Mouse (Mus musculus): ENCODE results near the gene Gys2. TPM values are rescaled to one million over a fixed set of nuclear protein-coding genes. Genes with fewer than 3 reads are reported as not detected.
A peak's percentile ranks its signal among the peaks of the same experiment; 100 is the strongest.
"Not testable (repeated sequence)": the region's sequence is repeated elsewhere in the genome, so short reads cannot be mapped to it uniquely, and the experiment has no call there.

The Gys2 gene
- 0.46 TPM in 1 of 2 replicates, not detected in the other for polyA plus RNA-seq (2014; fragmentation: Nextera tagmentation; extraction: Ambion mirVana)

GRCm38 (mm10) chr6:142472801-142473203 lies at the start of gene Gys2:
Gene Gys2 (minus strand): TSS chr6:142473109.
- H3K27ac ChIP-seq (ENCODE audit: low read depth, low read length), result no peak within 1 kb of the TSS
- no peaks in the 10 kb centered on the region for H3K27me3 ChIP-seq (ENCODE audit: control insufficient read depth, insufficient read depth, low read length)
- H3K9me3 ChIP-seq (ENCODE audit: control insufficient read depth, low read length), result no peaks in the 10 kb centered on the region
- WGBS, result 60% methylated on average over 4 of the region's 4 CpGs
- no peak for DNase-seq (ENCODE audit: low spot score)
- no peak within 1 kb of the TSS for H3K4me3 ChIP-seq (ENCODE audit: low read depth, low read length)
- H3K4me1 ChIP-seq (replicated peaks; ENCODE audit: control insufficient read depth, insufficient read depth, low read length), result no peaks in the 10 kb centered on the region
- ATAC-seq (ENCODE audit: low FRiP score), result no peak
- H3K9ac ChIP-seq (ENCODE audit: low read depth, low read length), result no peak within 1 kb of the TSS
- no peak within 1 kb of the TSS for H3K4me2 ChIP-seq (replicated peaks; ENCODE audit: low read depth, low read length)
- H3K36me3 ChIP-seq (ENCODE audit: control insufficient read depth, insufficient read depth, low read length), result no peaks in the 10 kb centered on the region

- Histone ChIP-seq H3K9me3 (ENCODE audit: control insufficient read depth, low read length) (no peaks in the 10 kb centered on the region), H3K27me3 (ENCODE audit: control insufficient read depth, insufficient read depth, low read length) (no peaks in the 10 kb centered on the region), H3K9ac (ENCODE audit: low read depth, low read length) (no peak overlapping the region), H3K4me1 (replicated peaks; ENCODE audit: control insufficient read depth, insufficient read depth, low read length) (no peaks in the 10 kb centered on the region), H3K4me3 (ENCODE audit: low read depth, low read length) (no peak overlapping the region), H3K27ac (ENCODE audit: low read depth, low read length) (no peak overlapping the region), H3K36me3 (ENCODE audit: control insufficient read depth, insufficient read depth, low read length) (no peaks in the 10 kb centered on the region), H3K4me2 (replicated peaks; ENCODE audit: low read depth, low read length) (no peak overlapping the region)
- ATAC-seq (ENCODE audit: low FRiP score) (no peak), DNase-seq (ENCODE audit: low spot score) (no peak)
- 87% methylated on average over 12 of the region's 12 CpGs for WGBS
Measured at GRCm38 (mm10) chr6:142521591-142522110, 48.7 kb upstream of the Gys2 start.

GRCm38 (mm10) chr6:142519110-142519509 lies 46.2 kb upstream of the Gys2 start:
- H3K36me3 ChIP-seq (ENCODE audit: control insufficient read depth, insufficient read depth, low read length), result no peaks in the 10 kb centered on the region
- no peak overlapping the region for H3K27ac ChIP-seq (ENCODE audit: low read depth, low read length)
- no peaks in the 10 kb centered on the region for H3K9me3 ChIP-seq (ENCODE audit: control insufficient read depth, low read length)
- peak; percentile 73 for DNase-seq (ENCODE audit: low spot score)
- WGBS, result 15% methylated on average over 6 of the region's 6 CpGs
- H3K4me2 ChIP-seq (replicated peaks; ENCODE audit: low read depth, low read length), result no peak overlapping the region
- H3K27me3 ChIP-seq (ENCODE audit: control insufficient read depth, insufficient read depth, low read length), result no peaks in the 10 kb centered on the region
- no peak overlapping the region for H3K4me3 ChIP-seq (ENCODE audit: low read depth, low read length)
- H3K9ac ChIP-seq (ENCODE audit: low read depth, low read length), result no peak overlapping the region
- no peaks in the 10 kb centered on the region for H3K4me1 ChIP-seq (replicated peaks; ENCODE audit: control insufficient read depth, insufficient read depth, low read length)
- peak; percentile 56; the same call in 1 of the 2 replicates for ATAC-seq (ENCODE audit: low FRiP score)

GRCm38 (mm10) chr6:142515379-142515778 lies 42.5 kb upstream of the Gys2 start:
- H3K4me3 ChIP-seq (ENCODE audit: low read depth, low read length); DNase-seq (ENCODE audit: low spot score); H3K4me1 ChIP-seq (replicated peaks; ENCODE audit: control insufficient read depth, insufficient read depth, low read length); ATAC-seq (ENCODE audit: low FRiP score); H3K9ac ChIP-seq (ENCODE audit: low read depth, low read length); H3K4me2 ChIP-seq (replicated peaks; ENCODE audit: low read depth, low read length); H3K9me3 ChIP-seq (ENCODE audit: control insufficient read depth, low read length); H3K27ac ChIP-seq (ENCODE audit: low read depth, low read length); H3K27me3 ChIP-seq (ENCODE audit: control insufficient read depth, insufficient read depth, low read length); H3K36me3 ChIP-seq (ENCODE audit: control insufficient read depth, insufficient read depth, low read length): not testable (repeated sequence)
- 78% methylated on average over 8 of the region's 9 CpGs for WGBS

- Histone ChIP-seq H3K9ac (ENCODE audit: low read depth, low read length) (no peak overlapping the region), H3K9me3 (ENCODE audit: control insufficient read depth, low read length) (no peaks in the 10 kb centered on the region), H3K4me2 (replicated peaks; ENCODE audit: low read depth, low read length) (no peak overlapping the region), H3K27me3 (ENCODE audit: control insufficient read depth, insufficient read depth, low read length) (peaks cover 4% of the 10 kb centered on the region; the same call in 1 of the 2 replicates), H3K4me3 (ENCODE audit: low read depth, low read length) (no peak overlapping the region), H3K27ac (ENCODE audit: low read depth, low read length) (no peak overlapping the region), H3K4me1 (replicated peaks; ENCODE audit: control insufficient read depth, insufficient read depth, low read length) (no peaks in the 10 kb centered on the region), H3K36me3 (ENCODE audit: control insufficient read depth, insufficient read depth, low read length) (no peaks in the 10 kb centered on the region)
- DNase-seq (ENCODE audit: low spot score) (peak; percentile 63), ATAC-seq (ENCODE audit: low FRiP score) (0 out of 2 replicates have a peak, but pooled peaks have one; percentile 13)
- WGBS, result 4% methylated on average over 10 of the region's 10 CpGs
Measured at GRCm38 (mm10) chr6:142514912-142515311, 42.0 kb upstream of the Gys2 start.

- no peak for DNase-seq (ENCODE audit: low spot score)
- H3K9me3 ChIP-seq (ENCODE audit: control insufficient read depth, low read length), result no peaks in the 10 kb centered on the region
Measured at GRCm38 (mm10) chr6:142512902-142513301, 40.0 kb upstream of the Gys2 start.

GRCm38 (mm10) chr6:142511516-142512135 lies 38.7 kb upstream of the Gys2 start:
- no peaks in the 10 kb centered on the region for H3K36me3 ChIP-seq (ENCODE audit: control insufficient read depth, insufficient read depth, low read length)
- no peak overlapping the region for H3K27ac ChIP-seq (ENCODE audit: low read depth, low read length)
- ATAC-seq (ENCODE audit: low FRiP score) (no peak), DNase-seq (ENCODE audit: low spot score) (no peak)
- H3K9ac ChIP-seq (ENCODE audit: low read depth, low read length), result no peak overlapping the region
- H3K4me1 ChIP-seq (replicated peaks; ENCODE audit: control insufficient read depth, insufficient read depth, low read length), result 0 out of 2 replicates have a peak, but pooled peaks cover under 1% of the 10 kb centered on the region
- H3K4me2 ChIP-seq (replicated peaks; ENCODE audit: low read depth, low read length), result no peak overlapping the region
- 20% methylated on average over 12 of the region's 12 CpGs for WGBS
- H3K27me3 ChIP-seq (ENCODE audit: control insufficient read depth, insufficient read depth, low read length), result peaks cover 4% of the 10 kb centered on the region; the same call in 1 of the 2 replicates
- H3K4me3 ChIP-seq (ENCODE audit: low read depth, low read length), result no peak overlapping the region
- H3K9me3 ChIP-seq (ENCODE audit: control insufficient read depth, low read length), result no peaks in the 10 kb centered on the region

More at GRCm38 (mm10) chr6:142512902-142513301, 40.0 kb upstream of the Gys2 start:
- Histone ChIP-seq H3K4me2 (replicated peaks; ENCODE audit: low read depth, low read length) (no peak overlapping the region), H3K36me3 (ENCODE audit: control insufficient read depth, insufficient read depth, low read length) (no peaks in the 10 kb centered on the region), H3K4me1 (replicated peaks; ENCODE audit: control insufficient read depth, insufficient read depth, low read length) (no peaks in the 10 kb centered on the region), H3K27ac (ENCODE audit: low read depth, low read length) (no peak overlapping the region), H3K4me3 (ENCODE audit: low read depth, low read length) (no peak overlapping the region), H3K9ac (ENCODE audit: low read depth, low read length) (no peak overlapping the region), H3K27me3 (ENCODE audit: control insufficient read depth, insufficient read depth, low read length) (peaks cover 4% of the 10 kb centered on the region; the same call in 1 of the 2 replicates)
- 35% methylated on average over 3 of the region's 3 CpGs for WGBS
- ATAC-seq (ENCODE audit: low FRiP score), result no peak

- H3K9me3 ChIP-seq (ENCODE audit: control insufficient read depth, low read length), result no peaks in the 10 kb centered on the region
- H3K36me3 ChIP-seq (ENCODE audit: control insufficient read depth, insufficient read depth, low read length), result no peaks in the 10 kb centered on the region
- H3K27ac ChIP-seq (ENCODE audit: low read depth, low read length), result no peak overlapping the region
- peaks cover 4% of the 10 kb centered on the region; the same call in 1 of the 2 replicates for H3K27me3 ChIP-seq (ENCODE audit: control insufficient read depth, insufficient read depth, low read length)
- H3K4me3 ChIP-seq (ENCODE audit: low read depth, low read length), result no peak overlapping the region
- H3K4me1 ChIP-seq (replicated peaks; ENCODE audit: control insufficient read depth, insufficient read depth, low read length), result 0 out of 2 replicates have a peak, but pooled peaks cover 3% of the 10 kb centered on the region
- H3K4me2 ChIP-seq (replicated peaks; ENCODE audit: low read depth, low read length), result no peak overlapping the region
- 18% methylated on average over 4 of the region's 4 CpGs for WGBS
- H3K9ac ChIP-seq (ENCODE audit: low read depth, low read length), result no peak overlapping the region
- ATAC-seq (ENCODE audit: low FRiP score) (no peak), DNase-seq (ENCODE audit: low spot score) (no peak)
Measured at GRCm38 (mm10) chr6:142508663-142509062, 35.8 kb upstream of the Gys2 start.

GRCm38 (mm10) chr6:142507785-142508162 lies 34.9 kb upstream of the Gys2 start, which contains the start of gene Ldhb:
Gene Ldhb (minus strand): TSS chr6:142507957.
- peak within 1 kb of the TSS; percentile 59 for H3K9ac ChIP-seq (ENCODE audit: low read depth, low read length)
- WGBS, result under 1% methylated on average over 19 of the region's 19 CpGs
- peak within 1 kb of the TSS; percentile 54 for H3K4me3 ChIP-seq (ENCODE audit: low read depth, low read length)
- no peaks in the 10 kb centered on the region for H3K36me3 ChIP-seq (ENCODE audit: control insufficient read depth, insufficient read depth, low read length)
- DNase-seq (ENCODE audit: low spot score) (peak; percentile 89), ATAC-seq (ENCODE audit: low FRiP score) (peak; percentile 97)
- no peak within 1 kb of the TSS for H3K27ac ChIP-seq (ENCODE audit: low read depth, low read length)
- no peaks in the 10 kb centered on the region for H3K9me3 ChIP-seq (ENCODE audit: control insufficient read depth, low read length)
- peak within 1 kb of the TSS; percentile 57 for H3K4me2 ChIP-seq (replicated peaks; ENCODE audit: low read depth, low read length)
- H3K4me1 ChIP-seq (replicated peaks; ENCODE audit: control insufficient read depth, insufficient read depth, low read length), result 0 out of 2 replicates have a peak, but pooled peaks cover 3% of the 10 kb centered on the region
- H3K27me3 ChIP-seq (ENCODE audit: control insufficient read depth, insufficient read depth, low read length), result peaks cover 4% of the 10 kb centered on the region; the same call in 1 of the 2 replicates
